Mouse (Mus musculus): Measurements from ENCODE around the gene Mfsd12. TPM values are rescaled to one million over a fixed set of nuclear protein-coding genes. Genes with fewer than 3 reads are reported as not detected.

Mfsd12 gene
- total RNA-seq, 1 experiment from 2014 or later, result 17.4 TPM

GRCm38 (mm10) chr10:81396749-81397148 lies 39.5 kb downstream of the Mfsd12 start:
- no peak for ATAC-seq (replicated peaks; ENCODE audit: low read depth, poor library complexity, severe bottlenecking)

DNA sequence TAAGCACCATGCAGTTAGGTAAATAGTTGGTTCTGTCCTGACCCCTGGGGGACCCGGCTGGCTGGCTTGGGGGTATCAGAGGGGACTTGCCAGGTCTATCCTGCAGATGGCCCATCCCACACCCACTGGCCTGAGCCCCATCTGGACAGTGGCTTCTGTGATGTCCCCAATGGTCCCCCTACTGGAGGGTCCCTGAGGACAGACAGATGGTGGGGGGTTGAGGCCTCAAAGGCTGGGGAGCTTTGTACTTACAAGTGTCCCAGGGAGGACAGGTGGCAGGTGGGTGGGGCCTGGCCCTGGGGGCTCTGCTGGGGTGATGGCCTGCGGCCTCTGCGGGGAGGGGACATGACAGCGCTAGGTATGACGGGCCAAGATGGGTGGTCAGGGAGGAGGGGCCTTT lies 42.0 kb downstream of the Mfsd12 start:
- ATAC-seq (replicated peaks; ENCODE audit: low read depth, poor library complexity, severe bottlenecking), result no peak

DNA sequence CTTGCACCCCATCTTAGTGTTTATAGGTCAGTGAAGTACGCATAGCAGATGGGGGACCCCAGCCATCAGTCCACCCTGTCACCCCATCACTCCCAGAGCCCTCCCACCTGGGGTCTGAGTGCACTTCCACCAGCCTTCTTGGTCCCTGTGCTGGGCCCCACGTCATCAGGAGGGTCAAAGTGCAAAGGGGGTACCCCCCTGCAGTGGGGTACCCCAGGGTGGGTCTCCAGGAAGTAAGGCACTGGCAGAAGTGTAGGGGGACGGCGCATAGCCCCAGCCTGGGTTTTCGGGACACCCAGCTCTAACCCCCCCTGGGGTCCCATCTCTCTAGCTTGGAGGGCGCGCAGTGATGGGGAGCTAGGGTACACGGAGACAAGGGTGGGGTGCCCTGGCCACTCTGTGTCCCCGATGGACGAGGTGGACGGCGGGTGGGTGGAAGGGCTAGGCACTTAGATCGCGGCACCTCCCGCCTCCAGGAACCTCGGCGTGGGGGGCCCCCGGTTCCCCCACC lies 42.6 kb downstream of the Mfsd12 start:
- no peak for ATAC-seq (replicated peaks; ENCODE audit: low read depth, poor library complexity, severe bottlenecking)

- ATAC-seq (replicated peaks; ENCODE audit: low read depth, poor library complexity, severe bottlenecking), result no peak
Observed at GRCm38 (mm10) chr10:81400371-81401204, 43.3 kb downstream of the Mfsd12 start.

DNA sequence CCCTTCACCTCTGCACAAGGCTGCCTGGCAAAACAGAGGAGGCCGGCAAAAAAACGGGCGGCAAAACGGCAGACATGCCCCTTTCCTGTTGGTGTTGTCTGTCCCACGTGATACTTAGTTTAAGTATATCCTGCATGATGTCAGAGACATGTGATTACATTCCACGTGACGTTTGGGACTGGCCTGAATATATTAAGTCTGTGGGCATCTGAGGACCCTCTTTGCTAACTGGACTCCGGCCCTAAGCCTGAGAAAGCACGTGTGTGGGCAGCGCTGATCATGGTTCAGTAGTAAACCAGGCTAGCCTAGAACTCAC lies 43.9 kb downstream of the Mfsd12 start:
- ATAC-seq (replicated peaks; ENCODE audit: low read depth, poor library complexity, severe bottlenecking), result no peak

DNA sequence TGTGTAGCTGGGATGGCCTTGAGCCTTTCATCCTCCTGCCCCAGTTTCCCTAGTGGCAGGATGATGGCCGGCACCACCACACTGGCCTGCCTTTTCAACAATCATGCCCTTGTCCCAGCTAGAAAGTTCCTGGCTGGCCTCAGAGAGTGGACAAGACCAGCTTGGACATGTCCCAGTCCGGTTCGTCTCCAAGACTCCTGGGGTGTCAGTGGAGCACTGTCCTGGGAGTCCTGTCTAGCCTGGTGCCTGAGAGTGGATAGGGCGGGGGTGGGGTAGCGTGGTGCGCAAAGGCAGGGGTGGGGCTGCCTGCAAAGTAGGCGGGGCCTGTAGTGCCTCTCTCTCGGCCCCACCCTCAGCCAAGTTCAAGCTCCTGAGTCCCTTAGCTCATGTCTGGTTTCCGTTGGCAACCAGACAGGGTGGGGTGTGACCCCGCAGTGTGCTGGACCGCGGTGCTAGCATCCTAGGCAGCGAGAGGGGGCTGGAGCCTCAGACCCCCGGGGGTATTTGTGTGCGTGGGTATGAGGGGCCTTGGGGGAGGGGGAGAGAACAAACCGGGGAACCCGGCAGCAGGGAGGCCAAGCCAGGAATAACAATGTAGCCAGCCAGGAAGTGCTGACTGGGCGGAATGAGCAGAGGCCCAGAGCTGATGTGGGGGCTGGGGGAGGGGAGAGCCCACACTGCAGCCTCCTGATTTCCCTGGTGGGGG lies 44.4 kb downstream of the Mfsd12 start:
- ATAC-seq (replicated peaks; ENCODE audit: low read depth, poor library complexity, severe bottlenecking), result peak; percentile 14; the same call in 1 of the 2 replicates

- no peak for ATAC-seq (replicated peaks; ENCODE audit: low read depth, poor library complexity, severe bottlenecking)
Observed at GRCm38 (mm10) chr10:81402227-81402765, 45.0 kb downstream of the Mfsd12 start.

- no peak for ATAC-seq (replicated peaks; ENCODE audit: low read depth, poor library complexity, severe bottlenecking)
Observed at GRCm38 (mm10) chr10:81403511-81403910, 46.2 kb downstream of the Mfsd12 start.

DNA sequence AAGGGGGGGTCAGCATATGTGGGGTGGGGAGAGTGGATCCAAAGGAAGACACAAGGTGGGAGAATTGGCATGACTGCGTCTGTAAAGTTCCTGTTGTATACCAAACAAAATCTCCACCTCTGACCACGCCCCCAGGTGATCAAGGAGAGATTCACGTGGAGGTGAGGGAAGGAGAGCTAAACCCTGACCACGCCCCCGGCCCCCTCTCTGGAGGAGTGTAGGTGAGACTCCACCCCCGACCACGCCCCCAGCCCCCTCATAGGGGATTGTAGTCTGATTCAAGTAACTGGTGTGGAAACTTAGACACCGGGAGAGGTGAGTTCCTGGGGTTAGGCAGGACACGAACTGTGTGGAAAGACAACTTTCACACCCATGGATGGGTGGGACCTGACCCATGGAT lies 46.8 kb downstream of the Mfsd12 start:
- ATAC-seq (replicated peaks; ENCODE audit: low read depth, poor library complexity, severe bottlenecking), result no peak

GRCm38 (mm10) chr10:81404720-81405119 lies 47.4 kb downstream of the Mfsd12 start:
- ATAC-seq (replicated peaks; ENCODE audit: low read depth, poor library complexity, severe bottlenecking), result peak; percentile 24

DNA sequence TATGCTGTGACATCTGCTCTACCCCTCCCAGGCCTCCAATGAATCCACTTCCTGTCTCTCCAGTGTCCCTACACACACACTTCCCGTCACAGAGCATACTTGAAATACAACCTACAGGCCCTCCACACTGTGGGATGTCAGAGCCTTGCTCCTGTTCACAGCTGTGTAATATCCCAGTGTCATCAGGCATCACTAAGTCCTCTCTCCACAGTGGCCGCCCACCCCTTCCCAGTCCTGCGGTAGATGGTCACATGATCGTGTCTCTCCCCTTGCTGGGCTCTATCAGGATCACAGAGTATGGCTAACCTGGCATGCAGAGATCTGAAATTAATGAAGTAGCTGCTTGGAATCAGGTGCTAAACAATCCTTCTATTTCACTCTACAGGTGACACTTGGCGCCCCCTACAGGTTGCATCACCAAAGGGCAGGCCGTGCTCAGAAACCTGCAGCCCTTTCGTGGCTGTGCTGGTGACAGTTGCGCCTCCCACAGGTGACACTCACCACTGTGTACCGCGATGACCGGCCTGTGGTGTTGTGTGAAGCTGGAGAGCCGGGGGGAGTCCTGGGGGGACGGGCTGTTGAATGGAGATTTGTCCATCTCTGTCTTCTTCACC lies 48.4 kb downstream of the Mfsd12 start:
- no peak for ATAC-seq (replicated peaks; ENCODE audit: low read depth, poor library complexity, severe bottlenecking)

DNA sequence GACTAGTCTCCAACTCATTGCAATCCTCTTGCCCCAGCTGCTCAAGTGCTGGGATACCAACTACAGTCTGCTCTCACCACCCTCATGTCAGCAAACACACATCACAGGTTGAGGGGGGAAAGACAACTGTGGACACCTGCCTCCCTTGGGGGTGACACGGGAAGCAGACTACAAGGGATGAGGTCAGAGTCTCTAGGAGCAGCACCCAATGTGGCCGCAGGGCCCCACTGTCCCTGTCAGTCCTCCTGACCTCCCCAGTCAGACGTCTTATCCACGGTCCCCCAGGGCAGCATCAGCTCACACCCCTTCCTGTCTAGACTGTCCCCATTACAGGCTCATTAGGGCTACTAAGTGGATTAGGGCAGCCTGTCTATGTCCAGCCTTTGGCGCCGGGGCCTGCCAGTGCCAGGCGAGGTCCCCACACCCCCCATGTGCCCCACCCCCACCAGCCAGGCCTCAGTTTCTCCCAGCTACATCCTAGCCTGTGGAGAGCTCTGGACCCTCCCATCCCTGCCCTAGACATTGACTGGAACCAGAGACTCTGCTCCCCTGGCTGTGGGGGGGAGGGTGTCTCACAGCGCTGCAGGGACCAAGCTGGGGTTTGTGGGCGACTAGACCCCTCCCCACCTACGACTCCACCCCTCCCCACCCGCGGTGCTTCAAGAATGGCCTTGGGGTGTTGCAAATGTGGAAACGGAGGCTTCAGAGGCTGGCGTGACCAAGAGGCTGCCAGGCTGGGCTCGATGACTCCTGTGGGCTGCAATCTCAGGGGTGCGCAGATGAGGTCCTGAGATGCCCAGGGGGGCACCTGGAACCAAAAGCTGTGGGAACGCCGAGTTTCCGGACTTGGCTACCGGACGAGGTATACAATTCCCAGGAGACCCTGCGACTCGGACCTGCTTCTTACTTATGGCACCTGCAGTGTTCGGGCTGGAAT lies 49.5 kb downstream of the Mfsd12 start:
- ATAC-seq (replicated peaks; ENCODE audit: low read depth, poor library complexity, severe bottlenecking), result no peak

DNA sequence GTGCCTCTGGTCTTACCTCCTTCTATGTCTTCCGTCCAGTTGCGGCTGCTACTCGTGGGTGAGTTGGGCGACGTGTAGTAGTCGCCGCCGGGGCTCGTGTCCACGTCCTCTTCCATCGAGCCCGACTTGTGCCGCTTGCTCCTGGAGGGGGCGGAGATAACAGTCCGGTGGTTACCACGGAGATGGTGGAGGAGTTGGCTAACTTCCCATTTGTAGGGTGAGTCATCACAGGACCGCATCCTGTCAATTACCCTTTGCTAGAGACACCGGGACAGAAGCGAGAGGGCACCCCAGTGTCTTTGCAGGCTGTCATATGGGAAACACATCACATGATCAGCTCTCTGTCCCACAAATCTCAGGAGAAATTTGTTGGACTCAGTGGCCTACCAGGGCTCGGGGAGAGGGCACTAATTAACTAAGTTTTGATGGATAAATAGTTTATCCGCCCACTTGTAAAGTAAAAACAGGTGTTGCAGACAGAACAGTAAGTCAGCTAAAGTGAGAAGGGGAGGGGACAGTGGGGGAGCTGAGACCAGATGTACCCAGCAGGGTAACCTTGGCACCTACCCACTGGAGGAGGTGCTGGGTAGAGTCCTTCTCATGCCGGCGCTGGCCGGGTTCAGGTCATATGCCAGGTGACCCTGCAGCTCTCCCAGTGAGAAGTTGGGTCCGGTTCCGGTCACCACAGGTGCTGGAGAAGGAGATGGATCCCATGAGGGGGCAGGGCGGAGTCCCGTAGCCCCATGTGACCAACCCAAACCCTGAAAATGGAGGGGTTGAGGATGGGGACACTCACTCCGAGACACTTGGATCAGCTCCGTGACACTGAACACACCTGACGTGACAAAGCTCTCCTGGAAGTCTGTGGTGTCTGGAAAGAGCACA lies 50.5 kb downstream of the Mfsd12 start:
- ATAC-seq (replicated peaks; ENCODE audit: low read depth, poor library complexity, severe bottlenecking), result peak; percentile 67

DNA sequence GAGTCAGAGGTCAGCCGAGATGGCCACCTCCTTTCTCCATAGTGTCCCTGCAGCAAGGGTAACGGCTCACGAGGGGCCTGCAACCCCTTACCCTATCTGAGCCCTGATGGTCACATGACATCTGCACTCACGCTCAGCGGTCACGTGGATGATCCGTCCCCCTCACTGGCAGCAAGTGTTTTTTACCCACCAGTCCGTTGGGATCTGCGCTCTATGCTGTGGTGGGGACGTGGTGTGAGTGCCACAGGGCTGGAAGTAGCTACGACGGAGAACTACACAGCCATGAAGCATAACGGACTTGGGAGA lies 51.1 kb downstream of the Mfsd12 start:
- no peak for ATAC-seq (replicated peaks; ENCODE audit: low read depth, poor library complexity, severe bottlenecking)

DNA sequence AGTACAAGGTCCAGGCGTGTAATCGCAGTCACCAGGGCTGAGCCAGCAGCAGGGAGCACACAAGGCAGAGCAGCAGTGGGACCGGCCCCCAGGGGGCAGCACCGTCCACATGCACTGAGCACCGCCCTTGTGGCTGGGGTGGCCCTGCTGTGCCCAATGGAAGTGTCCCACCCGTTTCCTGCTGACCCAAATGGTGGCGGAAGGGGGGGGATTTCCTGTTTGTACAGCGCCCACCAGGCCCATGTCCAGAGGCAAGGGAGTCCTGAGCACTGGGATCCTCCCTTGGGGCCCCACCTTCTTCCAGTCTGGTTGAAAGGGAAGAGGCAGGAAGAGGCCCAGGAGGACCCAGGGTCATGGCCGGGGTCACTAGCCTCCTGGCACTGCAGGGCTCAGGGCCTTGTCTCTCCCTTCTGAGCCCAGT lies 51.6 kb downstream of the Mfsd12 start:
- peak; percentile 54 for ATAC-seq (replicated peaks; ENCODE audit: low read depth, poor library complexity, severe bottlenecking)

- no peak for ATAC-seq (replicated peaks; ENCODE audit: low read depth, poor library complexity, severe bottlenecking)
Observed at GRCm38 (mm10) chr10:81409330-81409729, 52.0 kb downstream of the Mfsd12 start.

GRCm38 (mm10) chr10:81410350-81410749 lies 53.1 kb downstream of the Mfsd12 start:
- ATAC-seq (replicated peaks; ENCODE audit: low read depth, poor library complexity, severe bottlenecking), result no peak

GRCm38 (mm10) chr10:81410981-81411380 lies 53.7 kb downstream of the Mfsd12 start:
- no peak for ATAC-seq (replicated peaks; ENCODE audit: low read depth, poor library complexity, severe bottlenecking)
